Mouse (Mus musculus) adipocyte (in vitro differentiated cells): ENCODE results near the gene Dedd2.
A peak's percentile ranks its signal among the peaks of the same experiment; 100 is the strongest.

Source experiments
- DNase-seq: peaks from one replicate; pipeline ENCODE4 v3.0.0-alpha.2; 2016; ENCODE audit warnings: low spot score

The Dedd2 gene

GRCm38 (mm10) chr7:25178787-25179605 is 41.4 kb downstream of the Dedd2 start:
- DNase-seq = no peak

DNA sequence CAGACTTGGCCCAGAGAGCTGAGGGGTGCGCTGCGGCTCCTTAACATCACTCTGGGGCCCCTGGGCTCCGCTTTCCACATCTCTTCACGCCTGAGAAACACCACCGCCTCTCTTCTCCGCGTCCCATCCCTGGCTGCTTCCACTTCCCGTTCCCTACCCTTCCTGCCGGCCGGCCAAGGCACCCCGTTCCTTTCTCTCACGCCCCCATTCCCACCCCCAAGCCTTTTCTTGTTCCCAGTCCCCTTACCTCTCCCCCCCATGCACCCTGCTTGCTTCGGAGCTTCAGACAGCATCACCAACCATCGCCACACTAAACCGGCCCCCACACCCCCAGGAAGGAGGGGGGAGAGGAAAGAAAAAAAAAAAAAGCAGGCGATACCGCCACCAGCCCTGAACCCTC is 42.1 kb downstream of the Dedd2 start:
- DNase-seq = no peak

- no peak for DNase-seq
Measured at GRCm38 (mm10) chr7:25174343-25174742, 46.1 kb downstream of the Dedd2 start.

GRCm38 (mm10) chr7:25172669-25173068 is 47.7 kb downstream of the Dedd2 start:
- no peak for DNase-seq

DNA sequence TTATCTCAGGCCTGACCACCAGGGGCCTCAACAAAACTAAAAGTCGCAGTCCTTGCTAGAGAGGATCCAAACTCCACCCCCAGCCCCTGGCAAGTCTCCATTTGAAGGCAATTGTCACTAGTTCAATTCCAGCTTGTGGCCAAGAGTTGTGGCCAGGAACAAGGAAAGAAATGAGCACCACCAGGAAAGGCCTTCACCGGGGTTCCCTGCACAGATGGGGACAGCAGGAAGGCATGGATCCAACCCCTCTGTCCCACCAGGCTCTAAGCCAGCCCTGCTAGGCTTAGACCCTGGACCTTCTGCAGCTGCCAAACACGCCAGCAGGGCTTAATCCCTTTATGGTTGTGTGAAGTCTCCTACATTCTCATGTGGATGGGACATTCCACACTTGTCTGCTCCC is 49.8 kb downstream of the Dedd2 start:
- peak; percentile 5 for DNase-seq

- no peak for DNase-seq
Measured at GRCm38 (mm10) chr7:25166106-25166505, 54.3 kb downstream of the Dedd2 start.

- DNase-seq = no peak
Measured at GRCm38 (mm10) chr7:25156158-25156648, 64.2 kb downstream of the Dedd2 start.

DNA sequence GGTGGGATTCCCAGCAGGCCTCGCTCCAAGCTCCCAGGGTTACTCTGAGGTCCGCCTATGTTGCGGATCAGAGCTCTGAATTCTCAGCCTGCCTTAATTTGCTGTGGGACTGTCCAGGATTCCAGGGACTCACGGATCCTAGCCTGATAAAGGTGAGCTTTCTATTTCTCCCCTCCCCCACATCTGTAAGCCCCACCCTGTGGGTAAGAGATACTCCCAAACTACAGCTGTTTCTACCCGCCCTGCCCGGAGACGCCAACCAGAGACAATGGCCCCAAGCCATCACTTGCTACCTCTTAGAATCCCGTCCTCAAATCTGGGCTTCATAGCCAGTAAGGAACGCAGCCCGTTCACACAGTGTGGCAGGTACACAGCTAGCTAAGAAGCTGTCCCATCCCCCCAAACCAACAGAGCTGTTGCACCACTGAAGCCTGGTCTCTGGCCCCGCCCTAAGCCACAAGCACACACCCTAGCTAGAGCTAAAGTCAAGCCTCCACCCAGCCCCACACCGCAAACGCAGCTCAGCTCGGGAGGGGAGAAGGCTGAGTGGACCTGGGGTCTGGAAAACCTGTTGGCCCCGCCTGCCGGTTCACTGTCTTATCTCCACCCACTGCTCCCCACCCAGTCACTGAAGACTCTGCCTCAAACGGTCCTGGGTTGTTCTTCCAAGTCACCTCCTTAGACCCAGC is 64.8 kb downstream of the Dedd2 start:
- no peak for DNase-seq

- no peak for DNase-seq
Measured at GRCm38 (mm10) chr7:25154648-25155047, 65.8 kb downstream of the Dedd2 start.

DNA sequence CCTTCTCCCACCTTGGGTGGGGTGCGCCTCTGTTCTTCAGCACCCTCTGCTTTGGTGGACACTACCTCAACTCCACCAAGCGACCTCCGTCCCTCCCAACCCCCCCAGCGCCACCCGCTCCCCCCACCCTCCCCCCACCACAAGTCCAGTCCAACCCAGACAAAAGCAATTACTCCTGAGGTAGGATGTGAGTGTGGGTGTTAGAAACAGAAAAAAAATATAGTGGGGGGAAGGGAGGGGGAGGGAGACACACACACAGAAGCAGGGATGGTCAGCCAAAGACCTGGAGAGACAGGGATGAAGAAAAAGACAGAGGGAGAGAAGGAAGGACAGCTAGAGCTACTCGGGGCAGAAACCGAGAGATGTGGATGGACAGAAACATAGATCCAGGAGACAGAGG is 66.6 kb downstream of the Dedd2 start:
- no peak for DNase-seq

DNA sequence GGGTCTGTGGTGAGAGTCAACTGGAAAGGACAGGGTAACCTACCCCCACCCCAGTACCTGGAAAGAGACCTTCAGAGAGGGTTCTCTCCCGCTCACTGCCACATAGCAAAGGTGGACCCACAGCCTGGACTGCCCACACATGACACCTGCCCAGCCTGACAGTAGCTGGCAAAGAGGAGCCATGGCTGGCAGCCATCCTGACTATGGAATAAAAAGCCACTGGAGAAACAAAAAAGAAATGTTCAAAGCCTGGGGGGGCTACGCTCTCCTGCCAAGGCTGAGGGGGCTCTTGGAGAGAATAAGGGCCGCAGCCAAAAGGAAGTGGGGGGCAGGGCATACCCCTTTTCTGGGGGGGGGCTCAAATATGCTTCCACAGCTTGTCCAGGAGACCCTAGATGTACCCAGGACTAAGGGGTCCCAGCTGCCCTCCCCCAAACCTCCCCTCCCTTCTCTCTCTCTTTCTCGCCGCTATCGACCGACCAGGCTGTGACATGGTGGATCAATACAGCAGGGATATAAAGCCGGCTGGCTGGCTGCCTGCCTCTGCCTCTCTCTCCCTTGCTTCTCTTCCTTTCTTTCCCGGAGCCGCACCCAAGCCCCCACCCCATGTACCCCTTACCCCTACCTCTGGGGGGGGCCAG is 68.4 kb downstream of the Dedd2 start:
- no peak for DNase-seq

DNA sequence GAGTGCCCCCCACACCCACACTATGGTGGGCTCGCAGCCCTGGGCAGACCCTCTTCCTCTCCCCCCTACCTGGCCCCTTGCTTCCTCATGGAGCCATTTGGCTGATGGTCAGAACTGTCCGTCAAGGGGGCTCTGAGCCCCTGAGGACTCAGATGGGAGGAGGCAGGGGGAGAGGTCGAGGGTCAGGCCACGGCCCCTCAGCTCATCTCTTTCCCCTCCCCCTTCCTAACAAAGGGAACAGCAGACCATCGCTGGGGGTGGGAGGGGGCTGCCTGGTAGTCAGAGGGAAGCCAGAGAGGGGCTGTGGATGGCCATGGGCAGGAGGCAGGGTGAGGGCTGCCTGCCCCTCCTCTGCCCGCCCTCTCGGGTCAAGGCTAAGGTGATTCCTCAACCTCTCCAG is 69.4 kb downstream of the Dedd2 start:
- DNase-seq = no peak

DNA sequence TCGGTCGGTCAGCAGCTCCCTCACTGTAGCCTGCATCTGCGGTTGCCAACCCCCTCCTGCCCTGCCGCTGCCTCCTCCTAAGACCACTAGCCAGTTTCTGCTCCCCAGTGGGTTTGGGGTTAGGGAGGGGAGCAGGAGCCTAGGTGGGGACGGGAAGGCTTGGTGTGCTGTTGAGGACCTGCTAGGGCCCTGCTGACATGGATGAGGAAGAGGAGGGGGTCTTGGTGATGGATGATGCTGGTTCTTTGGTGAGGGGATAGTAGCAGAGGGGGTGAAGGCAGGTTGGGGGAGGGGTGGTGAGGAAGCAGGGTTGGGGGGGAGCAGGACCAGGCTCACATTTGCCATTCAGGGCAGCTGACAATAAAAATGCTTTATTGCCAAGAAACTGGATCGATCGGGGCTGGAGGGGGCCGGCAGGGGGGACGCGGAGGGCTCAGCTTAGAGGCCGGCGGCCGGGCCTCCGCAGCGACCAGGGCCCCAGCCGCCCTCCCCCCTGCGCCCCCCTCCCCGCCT is 70.2 kb downstream of the Dedd2 start:
- DNase-seq = no peak
